Mouse (Mus musculus): ENCODE results near the gene Gins3. TPM values are rescaled to one million over a fixed set of nuclear protein-coding genes. Genes with fewer than 3 reads are reported as not detected.

Gins3 gene
- polyA plus RNA-seq (2012; rRNA removed), result 0.34 and 0.61 TPM in 2 replicates

DNA sequence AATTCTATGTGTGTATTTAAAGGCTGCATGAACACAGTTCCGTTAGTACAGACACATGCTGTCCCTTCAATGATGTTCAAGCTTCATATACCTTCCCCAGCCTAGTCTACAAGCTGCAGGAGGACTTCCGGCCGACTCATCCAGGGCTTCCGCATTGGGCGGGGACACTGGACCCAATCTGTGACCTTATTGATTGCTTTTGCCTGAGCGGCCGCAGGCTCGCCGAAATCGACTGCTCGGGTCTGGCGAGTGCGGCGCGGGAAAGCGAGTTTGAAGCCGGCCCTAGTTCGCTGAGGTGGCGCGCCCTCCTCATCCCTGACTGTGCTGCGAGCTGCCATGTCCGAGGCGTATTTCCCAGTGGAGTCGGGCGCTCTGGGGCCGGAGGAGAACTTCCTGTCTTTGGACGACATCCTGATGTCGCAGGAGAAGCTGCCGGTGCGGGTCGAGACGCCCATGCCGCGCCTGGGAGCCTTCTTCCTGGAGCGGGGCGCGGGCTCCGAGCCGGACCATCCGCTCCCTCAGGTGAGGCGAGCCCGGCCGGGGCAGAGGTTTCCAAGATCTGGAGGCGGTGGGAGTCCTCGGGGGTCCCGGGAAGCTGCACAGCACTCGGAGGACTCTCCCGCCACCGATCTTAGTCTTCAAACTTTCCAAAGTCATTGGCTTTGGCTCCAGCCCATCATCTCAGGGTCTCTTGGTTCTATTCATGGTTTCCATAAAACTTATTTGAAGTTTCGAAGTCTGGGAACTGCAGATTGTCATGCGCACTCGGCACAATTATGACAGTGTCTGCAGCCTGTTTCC, at the start of gene Gins3:
Gene Gins3 (plus strand): TSS at position 192 of the 801 bp plus-strand sequence.
- H3K4me1 ChIP-seq (ENCODE audit: control insufficient read depth, insufficient read depth, insufficient read length, low read length), result peaks cover 4% of the 10 kb centered on the region; the same call in 1 of the 2 replicates
- 1% methylated on average over 52 of the region's 52 CpGs for WGBS
- H3K4me3 ChIP-seq (ENCODE audit: low read depth, low read length), result peak within 1 kb of the TSS; percentile 94
- 0 out of 2 replicates have a peak, but pooled peaks cover under 1% of the 10 kb centered on the region for H3K36me3 ChIP-seq (ENCODE audit: control insufficient read depth, insufficient read depth, low read length)
- no peak within 1 kb of the TSS for H3K27ac ChIP-seq (ENCODE audit: insufficient read depth, low read depth, low read length)
- no peak for TF ChIP-seq CTCF (IDR thresholded peaks at IDR 0.05; ENCODE audit: extremely low read depth, insufficient read length, insufficient replicate concordance, low read depth, low read length)
- TF ChIP-seq POLR2A (IDR thresholded peaks at IDR 0.05; ENCODE audit: low read depth, low read length), result no peak
- H3K27me3 ChIP-seq (ENCODE audit: control insufficient read depth, insufficient read depth, low read length), result no peaks in the 10 kb centered on the region

DNA sequence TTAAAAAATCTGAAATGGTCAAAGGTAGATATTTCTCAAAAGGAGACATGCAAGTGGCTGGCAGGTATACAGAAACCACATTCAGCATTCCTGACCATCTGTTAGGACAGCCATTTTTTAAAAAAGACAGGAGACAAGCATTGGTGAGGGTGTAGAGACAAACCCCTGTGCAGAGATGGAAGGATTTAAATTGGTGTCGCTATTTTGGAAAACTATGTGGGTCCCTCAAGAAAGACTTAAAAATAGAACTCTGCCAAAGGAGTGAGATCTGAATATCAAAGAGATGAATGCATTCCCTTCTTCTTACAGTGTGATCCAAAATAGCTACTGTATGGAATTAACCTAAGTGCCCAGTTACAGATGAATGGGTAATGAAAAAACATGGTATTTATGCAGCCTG, 45.9 kb upstream of the Gins3 start:
- 91% methylated on average over 1 of the region's 1 CpGs for WGBS
- Histone ChIP-seq H3K4me1 (ENCODE audit: control insufficient read depth, insufficient read depth, insufficient read length, low read length) (no peaks in the 10 kb centered on the region), H3K36me3 (ENCODE audit: control insufficient read depth, insufficient read depth, low read length) (no peaks in the 10 kb centered on the region), H3K4me3 (ENCODE audit: low read depth, low read length) (no peak overlapping the region), H3K27ac (ENCODE audit: insufficient read depth, low read depth, low read length) (no peak overlapping the region), H3K27me3 (ENCODE audit: control insufficient read depth, insufficient read depth, low read length) (no peaks in the 10 kb centered on the region)
- no peak for TF ChIP-seq CTCF (IDR thresholded peaks at IDR 0.05; ENCODE audit: extremely low read depth, insufficient read length, insufficient replicate concordance, low read depth, low read length)
- TF ChIP-seq POLR2A (IDR thresholded peaks at IDR 0.05; ENCODE audit: low read depth, low read length), result no peak

DNA sequence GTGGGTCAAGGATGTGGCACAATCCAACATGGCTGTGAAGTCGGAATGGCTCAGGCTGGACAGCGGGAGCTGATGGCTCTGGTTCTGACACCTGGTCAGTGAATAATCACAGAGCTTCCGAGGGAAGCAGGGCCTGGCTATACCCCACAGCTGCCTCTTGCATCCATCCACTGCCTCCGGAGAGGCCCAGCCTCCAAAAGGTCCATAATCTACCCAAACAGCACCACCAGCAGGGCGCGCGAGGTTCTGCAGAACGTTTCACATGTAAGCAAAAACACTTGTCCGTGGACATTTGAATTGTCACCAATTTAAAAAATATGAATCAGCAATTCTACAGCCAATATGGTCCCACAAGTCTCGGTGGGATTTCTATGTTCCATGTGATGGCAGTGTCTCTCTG, 44.0 kb upstream of the Gins3 start:
- H3K36me3 ChIP-seq (ENCODE audit: control insufficient read depth, insufficient read depth, low read length), result no peaks in the 10 kb centered on the region
- no peaks in the 10 kb centered on the region for H3K27me3 ChIP-seq (ENCODE audit: control insufficient read depth, insufficient read depth, low read length)
- no peaks in the 10 kb centered on the region for H3K4me1 ChIP-seq (ENCODE audit: control insufficient read depth, insufficient read depth, insufficient read length, low read length)
- no peak overlapping the region for H3K27ac ChIP-seq (ENCODE audit: insufficient read depth, low read depth, low read length)
- WGBS, result 65% methylated on average over 10 of the region's 10 CpGs
- no peak overlapping the region for H3K4me3 ChIP-seq (ENCODE audit: low read depth, low read length)
- TF ChIP-seq CTCF (IDR thresholded peaks at IDR 0.05; ENCODE audit: extremely low read depth, insufficient read length, insufficient replicate concordance, low read depth, low read length) (no peak), POLR2A (IDR thresholded peaks at IDR 0.05; ENCODE audit: low read depth, low read length) (no peak)

DNA sequence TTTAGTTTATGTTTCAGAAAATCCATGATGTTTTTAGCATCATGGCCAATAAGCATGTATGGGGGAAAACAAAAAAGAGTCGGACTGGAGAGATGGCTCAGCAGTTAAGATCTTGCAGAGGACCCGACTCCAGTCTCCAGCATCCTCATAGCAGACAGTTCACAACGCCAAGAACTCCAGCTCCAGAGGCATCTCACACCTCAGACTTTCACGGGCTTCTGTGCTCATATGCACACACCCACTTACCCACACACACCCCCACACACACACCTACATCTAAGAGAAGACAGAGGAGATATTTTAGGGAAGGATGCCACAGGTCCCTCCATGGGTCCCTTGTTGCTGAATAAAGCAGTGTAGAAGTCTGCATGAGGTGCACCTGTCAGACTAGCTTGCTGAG, 42.7 kb upstream of the Gins3 start:
- no peak overlapping the region for H3K4me3 ChIP-seq (ENCODE audit: low read depth, low read length)
- 76% methylated on average over 4 of the region's 4 CpGs for WGBS
- no peak overlapping the region for H3K27ac ChIP-seq (ENCODE audit: insufficient read depth, low read depth, low read length)
- TF ChIP-seq POLR2A (IDR thresholded peaks at IDR 0.05; ENCODE audit: low read depth, low read length) (no peak), CTCF (IDR thresholded peaks at IDR 0.05; ENCODE audit: extremely low read depth, insufficient read length, insufficient replicate concordance, low read depth, low read length) (no peak)
- no peaks in the 10 kb centered on the region for H3K4me1 ChIP-seq (ENCODE audit: control insufficient read depth, insufficient read depth, insufficient read length, low read length)
- no peaks in the 10 kb centered on the region for H3K36me3 ChIP-seq (ENCODE audit: control insufficient read depth, insufficient read depth, low read length)
- no peaks in the 10 kb centered on the region for H3K27me3 ChIP-seq (ENCODE audit: control insufficient read depth, insufficient read depth, low read length)

DNA sequence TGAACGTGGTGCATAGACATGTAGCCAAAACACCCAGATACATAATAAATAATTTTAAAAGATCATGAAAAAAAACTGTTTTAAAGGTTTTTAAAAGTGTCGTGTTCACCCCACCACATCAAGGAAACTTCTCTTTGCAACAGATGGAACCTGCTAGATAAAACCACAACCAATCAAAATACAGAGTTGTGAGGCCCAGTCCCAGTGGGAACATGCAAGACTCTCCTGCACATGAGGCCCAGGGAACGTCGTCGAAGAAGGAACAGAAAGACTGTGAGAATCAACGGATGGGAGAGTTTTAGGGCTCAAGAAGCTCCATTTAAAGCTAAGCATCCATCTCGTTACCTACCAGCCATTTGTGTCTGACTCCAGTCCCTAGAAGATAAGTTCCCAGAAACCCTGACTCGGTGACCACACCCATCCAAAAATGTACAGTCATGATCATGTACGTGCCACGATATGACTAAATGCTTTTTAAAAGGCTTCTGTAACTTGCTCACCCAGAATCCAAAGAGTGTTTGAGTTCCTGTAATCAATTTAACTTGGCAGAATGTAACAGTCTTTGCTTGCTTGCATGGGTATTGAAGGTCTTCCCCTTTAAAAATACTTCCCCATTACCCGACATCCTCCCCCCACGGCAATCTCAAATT, 41.0 kb upstream of the Gins3 start:
- TF ChIP-seq POLR2A (IDR thresholded peaks at IDR 0.05; ENCODE audit: low read depth, low read length), result no peak
- TF ChIP-seq CTCF (IDR thresholded peaks at IDR 0.05; ENCODE audit: extremely low read depth, insufficient read length, insufficient replicate concordance, low read depth, low read length), result no peak
- whole genome bisulfite sequencing, result 70% methylated on average over 12 of the region's 12 CpGs
- H3K27me3 ChIP-seq (ENCODE audit: control insufficient read depth, insufficient read depth, low read length), result no peaks in the 10 kb centered on the region

DNA sequence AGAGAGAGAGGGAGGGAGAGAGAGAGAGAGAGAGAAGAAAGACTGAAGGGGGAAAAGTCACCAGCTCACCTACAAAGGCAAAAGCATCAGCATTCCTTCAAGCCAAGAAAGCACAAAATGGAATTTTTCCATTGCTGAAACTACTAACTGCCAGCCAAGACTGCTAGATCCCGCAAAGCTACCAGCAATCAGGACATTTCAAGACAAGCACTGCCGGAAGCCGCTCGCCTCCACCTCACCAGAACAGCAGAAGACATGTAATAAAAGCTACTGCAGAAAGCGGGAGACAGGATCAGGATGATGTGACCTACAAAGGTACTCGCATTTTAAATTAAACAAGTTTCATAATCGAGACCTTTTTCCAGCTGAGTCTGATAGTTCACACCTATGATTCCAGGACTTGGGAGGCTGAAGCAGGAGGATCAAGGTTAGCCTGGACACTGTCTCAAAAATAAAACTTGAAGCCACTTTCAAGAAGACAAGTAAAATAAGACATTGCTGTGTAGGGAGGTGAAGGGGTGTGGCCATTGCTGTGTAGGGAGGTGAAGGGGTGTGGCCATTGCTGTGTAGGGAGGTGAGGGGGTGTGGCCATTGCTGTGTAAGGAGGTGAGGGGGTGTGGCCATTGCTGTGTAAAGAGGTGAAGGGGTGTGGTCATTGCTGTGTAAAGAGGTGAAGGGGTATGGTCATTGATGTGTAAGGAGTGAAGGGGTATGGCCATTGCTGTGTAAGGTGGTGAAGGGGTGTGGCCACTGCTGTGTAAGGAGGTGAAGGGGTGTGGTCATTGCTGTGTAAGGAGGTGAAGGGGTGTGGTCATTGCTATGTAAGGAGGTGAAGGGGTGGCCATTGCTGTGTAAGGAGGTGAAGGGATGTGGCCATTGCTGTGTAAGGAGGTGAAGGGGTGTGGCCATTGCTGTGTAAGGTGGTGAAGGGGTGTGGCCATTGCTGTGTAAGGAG, 39.5 kb upstream of the Gins3 start:
- Histone ChIP-seq H3K36me3 (ENCODE audit: control insufficient read depth, insufficient read depth, low read length) (no peaks in the 10 kb centered on the region), H3K27ac (ENCODE audit: insufficient read depth, low read depth, low read length) (no peak overlapping the region), H3K4me3 (ENCODE audit: low read depth, low read length) (no peak overlapping the region), H3K27me3 (ENCODE audit: control insufficient read depth, insufficient read depth, low read length) (no peaks in the 10 kb centered on the region), H3K4me1 (ENCODE audit: control insufficient read depth, insufficient read depth, insufficient read length, low read length) (no peaks in the 10 kb centered on the region)
- WGBS, result 87% methylated on average over 7 of the region's 7 CpGs
- TF ChIP-seq POLR2A (IDR thresholded peaks at IDR 0.05; ENCODE audit: low read depth, low read length), result no peak
- no peak for TF ChIP-seq CTCF (IDR thresholded peaks at IDR 0.05; ENCODE audit: extremely low read depth, insufficient read length, insufficient replicate concordance, low read depth, low read length)

More for the DNA sequence above, 41.0 kb upstream of the Gins3 start:
- no peaks in the 10 kb centered on the region for H3K36me3 ChIP-seq (ENCODE audit: control insufficient read depth, insufficient read depth, low read length)
- no peak overlapping the region for H3K27ac ChIP-seq (ENCODE audit: insufficient read depth, low read depth, low read length)
- no peak overlapping the region for H3K4me3 ChIP-seq (ENCODE audit: low read depth, low read length)
- no peaks in the 10 kb centered on the region for H3K4me1 ChIP-seq (ENCODE audit: control insufficient read depth, insufficient read depth, insufficient read length, low read length)

Measured in small intestine, adult 2 months (tissue).